Mouse (Mus musculus): ENCODE results near the gene Bub3.

Bub3 gene

GRCm38 (mm10) chr7:131559986-131560696, at the start of gene Bub3:
Gene Bub3 (plus strand): TSS chr7:131560222.
- DNase-seq (ENCODE audit: low spot score in 2 of 2) = peak; percentile 73 to 83

- DNase-seq (ENCODE audit: low spot score in 2 of 2) = peak; percentile 44 to 66
These were observed 20.0 kb upstream of the Bub3 start for GRCm38 (mm10) chr7:131539979-131540378.

- no peak for DNase-seq (ENCODE audit: low spot score in 2 of 2)
These were observed 18.6 kb upstream of the Bub3 start for GRCm38 (mm10) chr7:131541184-131542114.

GRCm38 (mm10) chr7:131542115-131542871, 17.7 kb upstream of the Bub3 start, which contains the start of gene Hmx3:
Gene Hmx3 (plus strand): TSS chr7:131542867.
- DNase-seq (ENCODE audit: low spot score in 2 of 2) = no peak

GRCm38 (mm10) chr7:131542872-131543622, 17.0 kb upstream of the Bub3 start:
- DNase-seq (ENCODE audit: low spot score in 2 of 2) = no peak

GRCm38 (mm10) chr7:131543623-131544481, 16.2 kb upstream of the Bub3 start:
- DNase-seq (ENCODE audit: low spot score in 2 of 2) = no peak

GRCm38 (mm10) chr7:131544871-131545270, 15.2 kb upstream of the Bub3 start:
- no peak for DNase-seq (ENCODE audit: low spot score in 2 of 2)

GRCm38 (mm10) chr7:131545701-131546385, 14.2 kb upstream of the Bub3 start:
- no peak for DNase-seq (ENCODE audit: low spot score in 2 of 2)

GRCm38 (mm10) chr7:131546423-131546822, 13.6 kb upstream of the Bub3 start:
- DNase-seq (ENCODE audit: low spot score in 2 of 2) = no peak

GRCm38 (mm10) chr7:131547481-131547880, 12.5 kb upstream of the Bub3 start:
- no peak for DNase-seq (ENCODE audit: low spot score in 2 of 2)

GRCm38 (mm10) chr7:131548473-131548872, 11.5 kb upstream of the Bub3 start, which contains the start of gene Hmx2:
Gene Hmx2 (plus strand): TSS chr7:131548773.
- no peak for DNase-seq (ENCODE audit: low spot score in 2 of 2)

- DNase-seq (ENCODE audit: low spot score in 2 of 2) = no peak
These were observed 8.6 kb upstream of the Bub3 start for GRCm38 (mm10) chr7:131551471-131551870.

- DNase-seq (ENCODE audit: low spot score in 2 of 2) = no peak
These were observed 7.9 kb upstream of the Bub3 start for GRCm38 (mm10) chr7:131551931-131552741.

GRCm38 (mm10) chr7:131552781-131553180, 7.2 kb upstream of the Bub3 start:
- no peak for DNase-seq (ENCODE audit: low spot score in 2 of 2)

GRCm38 (mm10) chr7:131553771-131554175, 6.2 kb upstream of the Bub3 start:
- DNase-seq (ENCODE audit: low spot score in 2 of 2) = no peak

- DNase-seq (ENCODE audit: low spot score in 2 of 2) = no peak
These were observed 5.5 kb upstream of the Bub3 start for GRCm38 (mm10) chr7:131554341-131555180.

- DNase-seq (ENCODE audit: low spot score in 2 of 2) = no peak
These were observed 4.5 kb upstream of the Bub3 start for GRCm38 (mm10) chr7:131555301-131556081.
